Mouse (Mus musculus) thymus, adult 2 months (tissue): ENCODE data around the gene Arid2.

Experiments used
- CTCF ChIP-seq: fragments of 200-500 bp; IDR thresholded peaks from 2 replicates; pipeline ENCODE4 v1.5.1; 2012; ENCODE audit warnings: mild to moderate bottlenecking, control low read depth, low read length, moderate library complexity, borderline replicate concordance; ENCODE audit not compliant: control insufficient read depth, poor library complexity, insufficient read depth; ENCODE audit errors: extremely low read depth
- POLR2A ChIP-seq: fragments of 200-500 bp; IDR thresholded peaks from 2 replicates; pipeline ENCODE4 v1.6.1; 2012; ENCODE audit warnings: mild to moderate bottlenecking, low read length, control low read depth, moderate library complexity; ENCODE audit not compliant: control insufficient read depth, poor library complexity, insufficient read depth; ENCODE audit errors: extremely low read depth

- TF ChIP-seq CTCF (no peak), POLR2A (no peak)
Observed at GRCm38 (mm10) chr15:96325726-96326328, 38.5 kb downstream of the Arid2 start.
